7 mouse cellular contexts compared by ENCODE assay signal in genomic region chr9:62341701-62342440, GRCm38 (mm10). TPM values are rescaled to one million over a fixed set of nuclear protein-coding genes. Genes with fewer than 3 reads are reported as not detected.
DNase-seq lines count a peak whose midpoint lies in the region; ATAC-seq and TF ChIP-seq lines count a peak whose summit lies in the region.

No protein-coding gene starts in this region.

- DNase-seq in ovary, postnatal 10 days (ENCODE audit: low spot score), result peak; percentile 36
- no peak for DNase-seq in ovary, postnatal 14 days (ENCODE audit: low spot score)
- DNase-seq in c-Kit-positive CD71-negative TER-119-negative erythroid progenitor cells, embryonic 14.5 days (ENCODE audit: low read depth), result peak; percentile 26
- peak; percentile 80 for DNase-seq in heart, embryonic 10.5 days (ENCODE audit: low spot score)
- peak; percentile 56 to 65 for DNase-seq in kidney, postnatal 4 days
- peak; percentile 49 for DNase-seq in stomach, postnatal 0 days (ENCODE audit: low spot score)

- peak overlapping the region; percentile 88 for H3K4me3 ChIP-seq in heart, embryonic 10.5 days
- peak overlapping the region; percentile 93 for H3K4me3 ChIP-seq in midbrain, embryonic 15.5 days
- H3K4me3 ChIP-seq in stomach, postnatal 0 days (ENCODE audit: low read depth, low read length), result peak overlapping the region; percentile 89

- peak; percentile 38 for ATAC-seq in midbrain, embryonic 15.5 days (replicated peaks)
- ATAC-seq in stomach, postnatal 0 days (ENCODE audit: low FRiP score, low TSS enrichment), result no peak

- H3K9ac ChIP-seq in midbrain, embryonic 15.5 days, result peak overlapping the region; percentile 89
- peak overlapping the region; percentile 97 for H3K9ac ChIP-seq in stomach, postnatal 0 days (ENCODE audit: low read length)

- H3K4me2 ChIP-seq in midbrain, embryonic 15.5 days, result peak overlapping the region; percentile 82
- H3K4me2 ChIP-seq in stomach, postnatal 0 days (replicated peaks; ENCODE audit: low read depth), result peak overlapping the region; percentile 98

- H3K27ac ChIP-seq in heart, embryonic 10.5 days, result peak overlapping the region; percentile 99
- H3K27ac ChIP-seq in midbrain, embryonic 15.5 days, result peak overlapping the region; percentile 98
- peak overlapping the region; percentile 99 for H3K27ac ChIP-seq in stomach, postnatal 0 days (replicated peaks)

- TF ChIP-seq EP300 in stomach, postnatal 0 days (optimal IDR thresholded peaks at IDR 0.05), result no peak

- H3K36me3 ChIP-seq in heart, embryonic 10.5 days, result no peaks in the 10 kb centered on the region
- H3K36me3 ChIP-seq in midbrain, embryonic 15.5 days (replicated peaks), result no peaks in the 10 kb centered on the region
- no peaks in the 10 kb centered on the region for H3K36me3 ChIP-seq in stomach, postnatal 0 days (ENCODE audit: control insufficient read depth, insufficient read depth, low read length)

- no peak for TF ChIP-seq CTCF in stomach, postnatal 0 days (IDR thresholded peaks at IDR 0.05; ENCODE audit: low read depth)

- no peaks in the 10 kb centered on the region for H3K27me3 ChIP-seq in heart, embryonic 10.5 days (ENCODE audit: insufficient read depth, poor library complexity, severe bottlenecking)
- H3K27me3 ChIP-seq in midbrain, embryonic 15.5 days (replicated peaks), result no peaks in the 10 kb centered on the region
- no peaks in the 10 kb centered on the region for H3K27me3 ChIP-seq in stomach, postnatal 0 days (ENCODE audit: control insufficient read depth, insufficient read depth, low read length)

- no peaks in the 10 kb centered on the region for H3K9me3 ChIP-seq in heart, embryonic 10.5 days
- no peaks in the 10 kb centered on the region for H3K9me3 ChIP-seq in midbrain, embryonic 15.5 days
- no peaks in the 10 kb centered on the region for H3K9me3 ChIP-seq in stomach, postnatal 0 days (ENCODE audit: control insufficient read depth, low read length)

- H3K4me1 ChIP-seq in heart, embryonic 10.5 days, result peaks cover 24% of the 10 kb centered on the region
- peaks cover 36% of the 10 kb centered on the region for H3K4me1 ChIP-seq in midbrain, embryonic 15.5 days
- H3K4me1 ChIP-seq in stomach, postnatal 0 days (replicated peaks; ENCODE audit: control insufficient read depth, insufficient read depth), result peaks cover 5% of the 10 kb centered on the region; the same call in 1 of the 2 replicates

- under 1% methylated on average over 53 of the region's 54 CpGs for WGBS in heart, embryonic 10.5 days
- WGBS in midbrain, embryonic 15.5 days, result under 1% methylated on average over 54 of the region's 54 CpGs
- 0% methylated on average over 54 of the region's 54 CpGs for WGBS in stomach, postnatal 0 days

RNA-seq across cellular contexts. Expression of gene Anp32a, which starts 0.8 kb away (rescaled TPM):
- polyA plus RNA-seq in heart, embryonic 10.5 days (2016; fragmentation: Nextera tagmentation; extraction: Ambion mirVana), result 160 and 178 TPM in 2 replicates
- 103 and 107 TPM in 2 replicates for polyA plus RNA-seq in midbrain, embryonic 15.5 days (2015; fragmentation: Nextera tagmentation; extraction: Ambion mirVana)
- 67.9 and 89.9 TPM in 2 replicates for polyA plus RNA-seq in stomach, postnatal 0 days (2015; fragmentation: Nextera tagmentation; extraction: Ambion mirVana)

RNA-seq across cellular contexts. Expression of gene Spesp1, which starts 59.9 kb away (rescaled TPM):
- not detected in 2 replicates for polyA plus RNA-seq in heart, embryonic 10.5 days (2016; fragmentation: Nextera tagmentation; extraction: Ambion mirVana)
- polyA plus RNA-seq in midbrain, embryonic 15.5 days (2015; fragmentation: Nextera tagmentation; extraction: Ambion mirVana), result not detected in 2 replicates
- polyA plus RNA-seq in stomach, postnatal 0 days (2015; fragmentation: Nextera tagmentation; extraction: Ambion mirVana), result not detected in 2 replicates
